Mouse (Mus musculus) CD4-positive, CD25-positive, alpha-beta regulatory T cell, adult 4 months (primary cell): ENCODE results near the gene Ankrd28. TPM values are rescaled to one million over a fixed set of nuclear protein-coding genes. Genes with fewer than 3 reads are reported as not detected.
A peak's percentile ranks its signal among the peaks of the same experiment; 100 is the strongest.

Source experiments
- ATAC-seq: one replicate; pipeline ENCODE4 v1.8.0; 2017
- polyA plus RNA-seq, 2 experiments: library from polyadenylated mRNA; unstranded; fragments of 100-300 nt; shearing (Covaris generic); gene quantifications; one replicate each; pipeline ENCODE4 v1.2.1; 2017

Ankrd28 gene
- polyA plus RNA-seq, 2 experiments from 2014 or later, result 8.4 to 9.3 TPM

DNA sequence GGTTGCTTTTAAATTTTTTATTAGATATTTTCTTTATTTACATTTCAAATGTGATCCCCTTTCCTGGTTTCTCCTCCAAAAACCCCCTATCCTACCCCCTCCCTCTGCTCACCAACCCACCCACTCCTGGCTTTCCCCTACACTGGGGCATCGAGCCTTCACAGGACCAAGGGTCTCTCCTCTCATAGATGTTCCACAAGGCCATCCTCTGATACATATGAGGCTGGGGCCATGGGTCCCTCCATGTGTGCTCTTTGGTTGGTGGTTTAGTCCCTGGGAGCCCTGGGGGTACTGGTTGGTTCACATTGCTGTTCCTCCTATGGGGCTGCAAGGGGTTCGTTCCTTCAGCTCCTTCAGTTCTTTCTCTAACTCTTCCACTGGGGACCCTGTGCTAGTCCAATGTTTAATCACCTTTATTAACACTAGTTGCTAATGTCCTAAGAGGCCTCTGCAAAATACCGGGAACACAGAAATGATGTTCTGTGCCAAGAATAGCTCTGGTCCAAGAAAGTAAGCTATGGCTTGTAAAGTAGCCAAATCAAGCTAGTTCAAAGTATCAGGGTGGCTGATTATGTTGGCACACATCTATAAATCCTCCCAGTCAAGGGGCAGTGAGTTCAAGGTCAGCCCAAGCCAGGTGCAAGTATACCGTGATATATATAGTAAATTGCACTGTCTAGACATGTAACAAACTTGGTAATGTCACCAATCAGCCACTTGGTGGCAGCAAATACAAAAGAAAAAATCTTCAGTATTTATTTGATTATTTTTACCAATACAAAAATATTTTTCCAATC, 36.3 kb downstream of the Ankrd28 start:
- peak; percentile 73 for ATAC-seq

DNA sequence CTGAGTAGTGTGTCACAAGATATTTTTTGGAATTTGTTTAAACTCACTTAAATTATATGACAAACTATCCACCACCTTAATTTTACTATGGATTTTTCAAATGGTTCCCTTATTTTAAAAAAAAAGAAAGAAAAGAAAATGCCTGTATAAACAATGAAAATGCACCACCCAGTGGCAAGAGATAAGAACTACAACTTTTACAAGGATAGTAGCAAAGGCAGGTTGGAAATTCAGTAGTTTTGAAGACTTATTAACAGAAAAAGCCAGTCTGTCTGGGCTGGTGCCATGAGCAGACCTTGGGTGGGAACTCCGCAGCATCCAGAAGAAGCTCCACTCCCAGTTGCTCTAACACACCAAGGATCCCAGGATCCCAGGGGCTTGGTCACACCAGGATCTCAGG, 39.7 kb downstream of the Ankrd28 start:
- peak; percentile 53 for ATAC-seq

DNA sequence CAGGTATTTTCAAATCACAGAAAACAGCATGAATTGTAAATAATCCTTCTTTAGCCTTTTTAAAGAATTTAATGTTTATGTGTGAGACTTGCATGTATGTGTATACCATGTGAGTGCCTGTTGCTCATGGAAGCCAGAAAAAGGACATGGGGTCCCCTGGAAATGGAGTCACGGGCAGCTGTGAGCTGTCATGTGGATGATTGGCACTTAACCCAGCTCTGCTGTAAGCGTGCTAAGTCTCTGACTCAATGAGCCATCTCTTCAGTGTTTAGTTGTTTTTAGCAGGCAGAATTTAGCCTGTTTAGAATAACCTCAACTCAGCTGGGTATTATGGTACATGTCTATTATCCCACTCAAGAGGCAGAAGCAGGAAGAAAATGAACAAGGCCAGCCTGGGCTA, 43.5 kb downstream of the Ankrd28 start:
- ATAC-seq, result no peak

DNA sequence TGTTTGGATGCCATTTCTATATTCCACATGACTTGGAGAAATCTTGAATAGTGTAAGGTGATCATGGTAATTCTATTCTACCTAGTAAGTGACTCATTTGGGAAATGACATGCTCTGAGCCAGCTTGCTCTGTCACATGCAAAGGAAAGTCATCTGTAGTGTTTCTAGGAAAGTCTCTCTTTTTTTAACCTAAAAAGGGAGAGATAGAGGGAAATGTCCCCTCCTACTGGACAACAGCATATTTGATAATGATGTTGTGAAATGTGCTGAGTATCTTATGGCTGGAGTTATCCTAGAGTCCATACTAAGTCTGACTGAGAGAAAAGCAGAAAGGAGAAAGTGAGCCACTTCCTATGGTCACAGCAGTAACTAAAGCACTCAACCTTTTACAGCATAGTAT, 44.8 kb downstream of the Ankrd28 start:
- ATAC-seq, result no peak

DNA sequence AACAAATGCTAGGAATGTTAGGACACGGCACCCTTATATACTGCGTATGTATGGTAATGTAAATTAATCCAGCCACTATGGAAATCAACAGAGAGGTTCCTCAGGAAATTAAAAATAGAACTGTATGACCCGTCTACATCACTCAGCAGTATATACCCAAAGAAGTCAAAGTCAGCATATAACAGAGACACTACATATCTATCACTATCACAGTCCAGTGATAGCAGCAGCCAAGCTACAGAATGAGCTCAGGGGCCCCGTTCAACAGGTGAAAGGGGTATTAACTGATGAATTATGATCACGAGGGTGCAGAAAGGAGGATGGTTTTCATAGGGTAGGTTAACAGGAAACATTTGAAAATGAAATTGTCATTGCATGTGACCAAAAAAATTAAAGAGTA, 45.5 kb downstream of the Ankrd28 start:
- ATAC-seq, result no peak

DNA sequence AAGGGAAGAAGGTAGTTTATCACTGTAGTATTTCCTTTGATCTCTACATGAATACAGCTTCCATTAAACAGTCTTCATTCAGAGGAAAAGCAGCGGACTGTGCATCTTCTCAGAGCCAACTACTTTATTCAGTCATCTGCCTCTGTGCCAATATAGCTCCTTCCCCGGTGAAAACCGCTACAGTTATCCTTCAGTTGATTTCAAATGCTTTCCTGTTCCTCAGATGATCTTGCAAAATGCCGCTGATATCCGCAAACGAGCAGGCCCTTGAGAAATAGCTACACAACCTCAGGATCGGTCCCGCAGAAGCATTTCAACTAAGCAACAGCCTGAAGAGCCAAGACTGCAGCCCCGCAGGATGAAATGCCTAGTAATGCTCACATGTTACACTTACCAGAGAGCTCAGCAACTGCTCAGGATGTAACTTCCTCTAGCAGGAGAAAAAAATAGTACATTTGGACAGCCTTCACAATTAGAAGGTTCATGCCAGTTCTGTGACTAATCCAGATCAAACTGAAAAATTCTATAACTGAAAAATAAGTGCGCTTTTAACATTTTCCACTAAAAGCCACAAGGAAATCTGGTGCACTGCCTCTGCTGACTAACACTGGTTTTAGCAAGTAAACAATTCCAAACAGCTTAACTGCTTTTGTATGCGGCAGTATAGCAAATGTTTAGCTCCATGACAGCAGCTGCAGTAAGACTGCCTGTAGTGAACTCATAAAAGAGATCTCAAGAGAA, 49.0 kb downstream of the Ankrd28 start:
- peak; percentile 75 for ATAC-seq

DNA sequence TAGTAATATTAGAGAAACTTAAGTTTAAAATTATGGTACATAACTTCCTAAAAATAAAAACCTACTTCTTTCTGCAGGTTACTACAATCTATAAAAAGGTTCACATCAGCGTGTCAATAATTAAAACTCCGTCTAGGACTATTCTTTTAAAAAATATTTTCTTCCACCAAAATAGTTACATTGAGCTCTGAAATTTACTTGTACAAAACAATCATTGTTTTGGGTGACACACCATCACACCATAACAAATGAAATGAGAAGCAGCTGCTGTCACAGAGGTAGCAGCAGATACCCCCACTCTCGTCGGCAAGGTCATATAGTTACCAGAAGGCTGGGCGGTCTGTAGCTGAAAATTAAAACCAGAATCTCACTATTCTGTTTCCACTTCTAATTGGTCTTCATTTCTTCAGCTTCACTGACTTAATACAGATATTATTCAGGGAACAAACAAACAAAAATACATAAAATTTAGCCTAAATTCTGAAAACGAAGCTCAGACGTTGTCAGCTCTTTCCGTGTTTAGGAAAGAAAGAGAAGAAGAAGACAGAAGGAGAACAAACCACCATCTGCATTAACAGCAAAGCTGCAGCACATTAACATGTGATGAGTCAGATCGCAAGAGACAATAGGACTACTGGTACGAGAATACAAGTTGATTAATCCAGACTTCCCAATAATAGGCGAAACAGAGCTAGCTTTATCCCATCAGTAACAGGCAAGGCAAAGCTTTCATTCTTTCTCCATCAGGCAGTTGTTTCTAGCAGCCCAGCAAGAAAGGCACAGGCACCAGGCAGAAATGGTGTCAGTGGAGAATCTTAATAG, 49.8 kb downstream of the Ankrd28 start:
- peak; percentile 32 for ATAC-seq

DNA sequence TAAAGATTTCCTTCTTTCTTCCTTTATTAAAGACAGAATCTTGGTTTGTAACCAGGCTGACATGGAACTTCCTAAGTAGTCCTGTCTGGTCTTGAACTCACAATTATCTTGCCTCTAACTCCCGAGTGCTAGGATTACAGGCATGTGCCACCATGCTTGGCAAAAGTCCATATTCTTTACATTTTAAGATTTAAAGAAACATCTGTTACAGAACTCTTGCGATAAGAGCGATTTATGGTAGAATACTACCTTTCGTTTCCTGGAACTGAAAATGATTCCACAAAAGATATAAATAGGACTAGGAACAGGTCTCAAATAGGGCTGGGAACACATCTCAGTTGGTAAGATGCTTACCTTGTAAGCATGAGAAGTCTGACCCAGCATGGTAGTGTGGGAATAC, 56.9 kb downstream of the Ankrd28 start:
- no peak for ATAC-seq

DNA sequence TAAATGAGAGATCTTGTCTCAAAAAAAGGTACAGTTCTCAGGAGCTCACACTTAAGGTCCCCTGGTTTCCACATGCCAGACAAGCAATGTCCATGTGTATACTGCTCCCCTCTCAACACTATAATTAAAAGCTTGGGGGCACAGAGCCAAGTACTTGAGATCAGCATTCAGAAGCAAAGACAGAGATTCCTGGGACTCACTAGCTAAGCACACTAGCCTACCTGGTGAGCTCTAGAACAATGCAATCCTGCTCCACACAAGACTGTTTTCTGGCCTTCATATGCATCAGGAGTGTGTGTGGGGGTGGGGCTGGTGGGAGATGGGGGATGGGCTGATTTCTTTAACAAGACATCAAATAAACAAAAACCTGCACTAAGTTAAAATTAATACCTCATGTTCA, 58.2 kb downstream of the Ankrd28 start:
- no peak for ATAC-seq

DNA sequence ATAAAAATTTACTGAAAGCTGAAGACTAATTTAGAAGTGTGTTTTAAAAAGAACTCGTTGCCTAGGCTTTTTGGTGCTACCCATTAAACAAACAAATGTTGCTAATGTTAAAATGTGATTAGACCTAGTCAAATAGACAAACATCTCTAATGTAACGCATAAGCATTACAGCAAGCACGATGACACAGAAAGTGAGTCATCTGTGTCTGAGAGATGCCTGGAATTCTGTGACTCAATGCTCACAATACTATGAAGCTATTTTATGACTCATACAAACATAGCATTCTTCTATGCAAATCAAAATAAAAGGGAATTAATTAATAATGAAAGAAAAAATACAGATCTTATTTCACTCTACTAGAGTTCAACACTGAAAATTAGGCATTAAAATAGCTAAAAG, 61.9 kb downstream of the Ankrd28 start:
- ATAC-seq, result no peak

DNA sequence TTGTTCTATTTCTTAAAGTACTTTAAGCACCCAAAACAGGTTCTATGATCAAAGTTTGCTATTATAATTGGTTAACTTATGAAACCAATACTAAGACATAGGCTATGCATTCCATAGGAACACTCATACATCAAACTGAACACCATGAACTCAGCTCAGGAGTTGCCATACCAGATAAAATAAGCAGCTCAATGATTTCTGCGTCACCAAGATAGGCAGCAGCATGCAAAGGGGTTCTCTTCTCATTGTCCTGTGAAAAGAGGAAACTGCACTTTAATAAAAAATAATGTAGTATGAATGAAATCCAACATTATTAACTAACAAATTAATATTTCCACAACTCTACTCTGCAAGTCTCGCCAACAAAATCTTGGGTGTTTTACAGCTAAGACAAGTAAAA, 66.4 kb downstream of the Ankrd28 start:
- ATAC-seq, result no peak

DNA sequence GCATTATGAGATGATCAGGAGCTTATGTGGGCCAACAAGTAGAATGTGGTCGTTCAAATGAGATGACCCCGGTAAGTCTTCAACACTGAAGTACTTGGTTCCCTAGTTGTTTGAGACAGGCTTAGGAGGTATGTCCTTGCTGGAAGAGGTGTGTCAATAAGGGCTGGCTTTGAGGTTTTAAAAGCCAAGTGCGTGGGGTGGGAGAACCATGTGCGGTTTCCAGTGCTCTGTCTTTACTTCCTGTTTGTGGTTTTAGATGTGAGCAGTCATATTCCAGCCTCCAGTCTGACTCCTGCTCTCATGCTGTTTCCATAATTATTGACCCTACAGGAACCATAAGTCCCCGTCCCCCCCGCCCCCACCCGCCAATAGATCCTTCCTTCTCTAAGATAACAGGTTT, 68.7 kb downstream of the Ankrd28 start:
- peak; percentile 61 for ATAC-seq

DNA sequence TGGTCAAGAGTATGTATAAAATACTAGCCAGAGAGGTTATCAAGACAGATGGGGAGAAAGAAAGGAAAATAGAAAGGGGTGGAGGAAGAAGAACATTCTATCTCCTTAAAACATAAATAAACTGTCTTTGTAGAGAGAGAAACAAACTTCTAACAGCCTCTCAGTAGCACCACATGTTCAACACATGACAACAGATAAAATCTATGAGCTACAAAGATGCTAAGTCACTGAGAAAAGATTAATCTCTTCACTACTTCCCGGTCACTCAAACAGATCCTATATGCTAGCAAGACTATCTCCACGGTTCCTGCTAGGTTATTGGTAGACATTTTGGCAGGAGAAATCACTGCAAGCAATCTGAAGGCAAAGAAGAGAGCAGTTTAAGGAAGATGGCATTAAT, 71.3 kb downstream of the Ankrd28 start:
- ATAC-seq, result peak; percentile 24

DNA sequence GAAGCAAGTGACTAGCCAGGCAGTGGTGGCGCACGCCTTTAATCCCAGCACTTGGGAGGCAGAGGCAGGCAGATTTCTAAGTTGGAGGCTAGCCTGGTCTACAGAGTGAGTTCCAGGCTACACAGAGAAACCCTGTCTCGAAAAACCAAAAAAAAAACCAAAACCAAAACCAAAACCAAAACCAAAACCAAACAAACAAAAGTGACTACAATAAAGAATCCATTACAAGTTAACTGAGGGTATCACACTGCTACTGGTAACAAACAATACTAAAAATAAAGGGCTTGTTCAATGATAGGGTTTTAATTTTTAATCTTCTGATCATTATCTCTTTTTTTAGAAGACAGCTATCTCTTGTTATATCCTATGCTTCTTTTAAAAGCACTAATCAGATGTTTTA, 72.0 kb downstream of the Ankrd28 start:
- ATAC-seq, result peak; percentile 73

DNA sequence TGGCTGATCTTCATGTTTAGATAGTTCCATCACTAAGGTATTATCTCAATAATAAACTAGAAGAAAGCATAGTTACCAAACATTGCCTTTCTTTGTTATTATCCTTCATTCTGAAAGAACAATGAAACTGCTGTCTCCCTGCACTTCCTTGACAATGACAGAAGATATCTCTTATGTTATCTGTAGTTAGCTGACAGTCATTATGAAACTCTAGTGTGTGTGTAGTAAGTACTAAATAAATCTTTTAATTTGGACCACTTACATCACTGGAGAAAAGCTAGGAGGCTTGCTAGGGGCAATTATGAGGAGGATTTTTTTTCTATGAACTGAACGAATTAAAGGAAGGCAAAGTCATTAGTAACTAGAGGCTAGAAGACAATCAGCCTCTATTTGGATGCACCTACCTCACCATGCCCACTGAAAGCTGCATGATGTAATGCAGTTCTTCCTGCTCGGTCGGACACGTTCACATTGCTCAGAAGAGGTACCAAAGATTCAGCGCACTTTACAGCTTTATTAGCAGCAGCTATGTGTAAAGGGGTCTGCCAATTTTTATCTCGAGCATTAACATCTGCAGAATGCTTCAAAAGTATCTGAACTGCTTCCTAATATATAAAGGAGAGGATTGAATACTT, 82.1 kb downstream of the Ankrd28 start:
- ATAC-seq, result peak; percentile 37

DNA sequence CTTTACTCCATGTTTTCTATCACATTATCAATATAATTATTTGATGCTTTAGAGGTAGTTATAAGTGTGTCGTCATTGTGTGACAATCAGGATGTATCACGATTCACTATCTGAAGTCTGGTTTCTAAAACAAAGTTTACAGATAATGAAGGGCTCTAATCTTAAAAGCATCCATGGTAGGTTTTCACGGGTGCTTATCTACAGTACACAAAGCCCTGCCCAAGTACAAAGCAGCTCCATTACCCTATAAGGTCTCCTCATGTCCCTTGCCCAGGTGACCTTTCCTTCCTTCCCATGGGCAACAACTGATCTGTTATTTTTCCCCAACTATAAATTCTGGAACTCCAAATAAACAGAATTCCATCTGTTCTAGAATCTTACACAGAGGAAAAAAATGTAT, 87.9 kb downstream of the Ankrd28 start:
- no peak for ATAC-seq

DNA sequence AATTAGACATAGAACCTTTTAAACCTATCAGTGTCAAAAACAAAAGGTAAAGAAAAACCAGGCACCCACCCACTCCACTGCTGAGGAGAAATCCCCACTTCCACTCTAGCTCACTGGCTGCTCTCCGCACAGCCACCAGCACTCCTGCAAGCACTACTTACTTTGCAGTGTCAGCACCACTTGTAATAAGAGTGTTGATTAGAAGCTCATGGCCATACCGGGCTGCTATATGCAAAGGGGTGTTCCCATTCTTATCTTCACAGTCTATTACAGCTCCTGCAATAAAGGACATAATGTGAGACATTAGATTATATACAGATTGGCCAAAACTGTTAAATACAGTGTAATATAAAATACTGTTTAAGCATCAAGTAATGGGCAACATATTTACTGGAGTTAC, 95.6 kb downstream of the Ankrd28 start:
- no peak for ATAC-seq

DNA sequence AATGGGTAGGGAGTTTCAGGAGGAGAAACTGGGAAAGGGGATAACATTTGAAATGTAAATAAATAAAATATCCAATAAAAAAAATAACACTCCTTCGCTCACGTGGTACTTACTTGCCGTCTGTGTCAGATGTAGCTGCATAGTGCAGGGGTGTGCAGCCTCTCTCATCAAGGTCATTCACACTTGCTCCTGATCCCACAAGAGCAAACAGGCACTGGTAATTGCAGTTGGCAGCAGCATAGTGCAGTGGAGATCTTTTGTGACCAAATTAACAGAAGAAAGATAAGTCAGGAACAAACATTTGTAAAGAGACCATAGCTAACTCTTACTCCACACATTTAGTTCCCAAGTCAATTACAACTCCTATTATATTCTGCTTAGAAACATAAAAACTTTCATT, 102.9 kb downstream of the Ankrd28 start:
- ATAC-seq, result no peak

DNA sequence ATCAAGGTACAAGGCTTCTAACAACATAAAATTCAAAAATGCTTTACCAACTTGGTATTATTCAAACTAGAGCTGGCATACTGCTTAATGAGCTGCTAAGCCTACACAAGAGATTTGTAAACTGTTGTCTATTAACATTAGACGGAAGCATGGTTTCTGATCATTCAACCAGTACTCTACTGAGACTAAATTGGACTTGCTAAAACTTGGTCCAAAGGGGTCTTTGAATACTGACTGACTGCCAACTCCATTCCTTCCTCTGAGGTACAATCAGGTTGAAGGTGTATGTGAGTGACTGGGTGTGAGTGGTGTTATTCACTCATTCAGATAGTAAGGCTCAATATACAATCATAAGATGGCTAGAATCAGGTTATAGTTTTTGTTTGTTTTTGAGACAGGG, 107.7 kb downstream of the Ankrd28 start:
- ATAC-seq, result no peak

DNA sequence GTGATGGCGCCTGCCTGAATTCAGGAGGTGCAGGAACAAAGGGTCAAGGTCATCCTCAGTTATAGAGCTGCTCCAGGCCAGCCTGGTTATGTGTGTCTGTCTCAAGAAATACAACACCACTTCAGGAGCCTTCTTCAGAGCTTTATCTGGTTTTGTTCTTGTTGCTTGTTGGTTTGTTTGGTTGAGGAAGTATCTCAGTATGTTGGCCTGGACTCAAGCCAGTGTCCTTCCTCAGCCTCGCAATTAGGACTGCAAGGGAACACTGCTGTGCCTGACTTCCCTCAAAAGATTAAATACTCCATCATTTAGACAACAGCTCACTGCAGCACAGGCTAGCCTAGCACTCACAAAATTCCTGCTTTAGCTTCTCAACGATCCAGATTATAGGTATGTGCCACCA, 109.2 kb downstream of the Ankrd28 start:
- no peak for ATAC-seq

DNA sequence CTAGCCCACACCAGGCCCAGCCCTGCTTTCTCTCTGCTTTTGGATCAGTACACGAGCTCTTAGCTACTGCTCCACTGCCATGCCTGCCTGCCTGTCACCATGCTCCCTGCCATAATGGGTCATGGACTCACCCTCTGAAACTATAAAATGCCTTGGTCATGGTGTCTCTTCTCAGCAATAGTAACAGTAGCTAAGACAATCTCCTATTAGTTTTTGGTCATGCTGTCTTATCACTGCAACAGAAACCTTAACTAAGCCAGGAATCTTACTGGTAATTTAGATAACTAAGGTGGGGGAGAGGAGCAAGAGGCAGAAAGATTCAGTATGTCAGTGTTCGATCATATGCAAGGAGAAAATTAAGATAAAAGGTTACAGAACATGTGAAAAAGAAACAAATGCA, 112.1 kb downstream of the Ankrd28 start:
- ATAC-seq, result no peak

DNA sequence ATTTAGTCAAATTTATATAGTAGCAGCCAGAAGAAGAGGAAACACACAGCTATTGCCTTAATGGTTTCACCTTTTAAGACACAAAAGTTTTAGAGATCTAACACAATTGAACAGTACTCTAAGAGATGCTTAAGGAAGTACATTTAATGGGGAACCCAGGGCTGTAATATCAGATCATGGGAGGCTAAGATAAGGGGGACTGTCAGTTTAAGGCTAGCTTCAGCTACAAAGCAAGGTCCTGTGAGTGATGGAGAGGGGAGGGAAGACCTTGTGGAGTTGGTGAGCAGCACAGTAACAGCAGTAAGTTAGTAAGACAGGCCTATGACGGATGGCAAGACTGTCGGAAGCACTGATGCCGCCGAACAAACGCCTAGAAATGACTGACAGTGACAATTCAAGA, 113.1 kb downstream of the Ankrd28 start:
- no peak for ATAC-seq

DNA sequence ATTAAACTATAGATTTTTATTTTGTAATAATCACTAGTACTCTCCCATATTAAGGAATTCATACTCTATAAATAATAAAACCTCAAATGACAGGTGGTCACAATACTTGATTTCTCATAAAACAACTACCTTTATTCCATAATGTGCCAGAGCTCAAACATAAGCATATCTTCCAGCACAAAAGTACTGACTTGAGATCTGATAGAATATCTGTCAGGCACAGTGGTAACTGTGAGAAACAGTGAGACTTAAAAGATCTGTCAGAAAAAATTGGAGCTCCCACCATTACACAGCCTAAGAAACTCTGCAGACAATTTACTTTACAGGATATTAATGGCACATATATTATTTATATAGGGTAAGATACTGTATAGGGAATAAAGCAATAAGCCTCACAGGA, 114.8 kb downstream of the Ankrd28 start:
- ATAC-seq, result no peak
